Mouse (Mus musculus) gastrocnemius, postnatal 14 days (tissue): ENCODE results near the gene Tmem129. TPM values are rescaled to one million over a fixed set of nuclear protein-coding genes. Genes with fewer than 3 reads are reported as not detected.

Experiments
- DNase-seq: peaks from one replicate; pipeline ENCODE4 v3.0.0; 2021; ENCODE audit warnings: mixed read lengths
- intact Hi-C: fragments of 180-260 bp; cut with DNase I; formaldehyde crosslinking; loops from one replicate; pipeline ENCODE4 v1.15.1; 2025; ENCODE audit warnings: low total_unique reads
- total RNA-seq, 2 experiments: library from RNA; stranded (reverse); gene quantifications; 2 replicates each; pipeline ENCODE4 v1.2.3; 2021

Gene Tmem129
- total RNA-seq, 2 experiments from 2014 or later = 10.5 to 10.9 TPM

DNA sequence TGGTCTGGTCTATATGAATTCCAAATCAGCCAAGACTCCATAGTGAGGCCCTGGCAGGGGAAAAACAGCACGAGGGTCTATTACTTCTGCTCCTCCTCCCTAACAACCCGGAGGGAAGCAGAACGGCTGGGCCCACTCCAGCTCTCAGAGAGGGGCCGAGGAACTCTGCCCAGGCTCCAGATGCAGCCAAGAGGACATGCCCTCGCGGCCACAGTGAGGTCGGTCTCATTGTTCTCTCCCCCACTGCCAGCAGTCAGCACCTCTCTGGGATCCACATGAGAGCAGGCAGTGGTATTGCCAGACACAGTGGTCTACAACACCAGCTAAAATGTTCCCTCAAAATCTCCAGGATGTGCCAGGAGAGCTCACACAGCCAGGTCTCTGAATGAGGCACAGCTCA, 51.6 kb downstream of the Tmem129 start:
- intact Hi-C loops = no loop called here
- no peak for DNase-seq

DNA sequence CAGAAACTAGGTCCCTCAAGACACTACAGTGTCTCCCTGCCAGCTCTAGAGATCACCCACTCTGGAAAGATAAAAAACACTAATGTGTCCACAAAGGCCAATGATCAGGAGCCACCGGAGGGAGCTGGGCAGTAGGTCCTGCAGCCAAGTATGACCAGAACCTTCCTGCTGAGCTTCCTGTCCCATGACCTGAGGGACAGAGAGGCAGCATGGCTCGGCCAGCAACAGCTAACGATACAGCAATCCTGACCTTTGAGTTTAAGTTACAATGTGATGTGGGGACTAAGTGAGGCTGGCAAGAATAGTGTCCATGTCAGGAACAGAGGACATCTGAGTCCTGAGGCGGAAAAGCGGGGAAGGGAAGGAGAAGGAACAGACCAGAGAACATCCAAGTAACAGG, 52.9 kb downstream of the Tmem129 start:
- DNase-seq = no peak
- intact Hi-C loops = no loop called here

Other genes with a start within 250 kb of the Tmem129 start
- gene Nkx1-1, start 224.4 kb downstream of the Tmem129 start, total RNA-seq = not detected
- 10 to 100 TPM; 52.5 to 57.0 TPM for gene Fam53a, start 28.8 kb downstream of the Tmem129 start, total RNA-seq
- gene Gm9903, start 28.5 kb downstream of the Tmem129 start, total RNA-seq = 1 to 10 TPM in 1 of 2 experiments, under 1 TPM in 1; 0.62 to 1.0 TPM
- gene Slbp, start 5.8 kb downstream of the Tmem129 start, total RNA-seq = 10 to 100 TPM; 11.8 to 13.0 TPM
- gene Tacc3, start 288 bp downstream of the Tmem129 start, total RNA-seq = 1 to 10 TPM; 6.4 to 6.8 TPM
- gene Fgfr3, start 63.3 kb upstream of the Tmem129 start, total RNA-seq = 1 to 10 TPM; 1.9 to 3.1 TPM
- gene Letm1, start 124.4 kb upstream of the Tmem129 start, total RNA-seq = 10 to 100 TPM; 79.0 to 88.6 TPM
- gene Nsd2, start 162.3 kb upstream of the Tmem129 start, total RNA-seq = 10 to 100 TPM; 16.2 to 18.3 TPM